Mouse (Mus musculus) forebrain, embryonic 13.5 days (tissue): Measurements from ENCODE around the gene Tmcc3. TPM values are rescaled to one million over a fixed set of nuclear protein-coding genes. Genes with fewer than 3 reads are reported as not detected.
"Not testable (repeated sequence)": the region's sequence is repeated elsewhere in the genome, so short reads cannot be mapped to it uniquely, and the experiment has no call there.

Source experiments
- ATAC-seq: fragments of 200-750 bp; cut with Nextera tagmentation; 2 replicates; pipeline ENCODE4 v1.8.0; 2017
- H3K27ac ChIP-seq: fragments of 300-500 bp; sonication (generic); 2 replicates; pipeline ENCODE4 v1.5.1; 2015; ENCODE audit warnings: inconsistent platforms, mild to moderate bottlenecking, moderate library complexity
- H3K27me3 ChIP-seq: fragments of 300-500 bp; sonication (generic); 2 replicates; pipeline ENCODE4 v1.6.1; 2015; ENCODE audit warnings: mild to moderate bottlenecking, inconsistent platforms
- H3K36me3 ChIP-seq: fragments of 300-500 bp; sonication (generic); 2 replicates; pipeline ENCODE4 v1.6.1; 2015; ENCODE audit warnings: mild to moderate bottlenecking, inconsistent platforms; ENCODE audit not compliant: poor library complexity, severe bottlenecking
- H3K4me1 ChIP-seq: fragments of 300-500 bp; sonication (generic); 2 replicates; pipeline ENCODE4 v1.6.1; 2015; ENCODE audit warnings: inconsistent platforms
- H3K4me2 ChIP-seq: fragments of 300-500 bp; sonication (generic); 2 replicates; pipeline ENCODE4 v1.6.1; 2015; ENCODE audit warnings: inconsistent platforms, mild to moderate bottlenecking, moderate library complexity
- H3K4me3 ChIP-seq: fragments of 300-500 bp; sonication (generic); 2 replicates; pipeline ENCODE4 v1.5.1; 2015; ENCODE audit warnings: mild to moderate bottlenecking, inconsistent platforms
- H3K9ac ChIP-seq: fragments of 300-500 bp; sonication (generic); 2 replicates; pipeline ENCODE4 v1.6.1; 2015; ENCODE audit warnings: mild to moderate bottlenecking, inconsistent platforms
- H3K9me3 ChIP-seq: fragments of 300-500 bp; sonication (generic); replicated peaks from 2 replicates; pipeline ENCODE4 v1.6.1; 2016; ENCODE audit warnings: inconsistent platforms
- WGBS: fragments of 180-500 bp; shearing (Covaris S2); methylation state at CpG from one replicate; pipeline ENCODE4 v1.1.7; 2015; 5-methylcytosine and 5-hydroxymethylcytosine counted together
- polyA plus RNA-seq: library from polyadenylated mRNA; unstranded; fragments of >200 nt; fragmentation: Nextera tagmentation; extraction: Ambion mirVana; gene quantifications from 2 replicates; pipeline ENCODE4 v1.2.1, GENCODE M21; 2015

Gene Tmcc3
- polyA plus RNA-seq, 1 experiment from 2014 or later: 3.7 TPM

DNA sequence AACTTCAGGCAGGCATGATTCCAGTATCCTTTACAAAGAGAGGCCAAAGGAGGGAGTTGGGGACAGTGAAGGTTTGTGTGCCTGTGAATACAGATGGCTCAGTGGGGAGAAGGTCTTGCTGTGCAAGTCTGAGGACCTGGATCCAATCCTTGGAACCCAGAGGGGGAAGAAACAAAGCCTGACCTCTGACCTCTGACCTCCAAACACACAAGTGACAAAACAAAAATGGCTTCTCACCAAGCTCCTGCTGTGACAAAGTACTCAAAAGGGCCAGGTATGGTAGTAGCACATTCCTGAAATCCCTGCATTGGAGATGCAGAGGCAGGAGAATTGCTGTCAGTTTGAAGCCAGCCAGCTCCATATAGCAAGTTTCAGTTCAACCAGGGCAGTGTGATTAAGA, 219.7 kb downstream of the Tmcc3 start:
- H3K4me3 ChIP-seq: no peak overlapping the region
- no peak overlapping the region for H3K4me2 ChIP-seq
- no peak for ATAC-seq
- H3K27me3 ChIP-seq: no peaks in the 10 kb centered on the region
- H3K36me3 ChIP-seq: no peaks in the 10 kb centered on the region
- H3K27ac ChIP-seq: no peak overlapping the region
- H3K9me3 ChIP-seq: no peaks in the 10 kb centered on the region
- no peaks in the 10 kb centered on the region for H3K4me1 ChIP-seq
- H3K9ac ChIP-seq: no peak overlapping the region

GRCm38 (mm10) chr10:94533081-94533724, 221.5 kb downstream of the Tmcc3 start:
- WGBS: 75% methylated on average over 6 of the region's 6 CpGs
- Histone ChIP-seq H3K27ac (no peak overlapping the region), H3K4me2 (no peak overlapping the region), H3K27me3 (no peaks in the 10 kb centered on the region), H3K9ac (no peak overlapping the region), H3K4me1 (no peaks in the 10 kb centered on the region), H3K4me3 (no peak overlapping the region), H3K36me3 (no peaks in the 10 kb centered on the region), H3K9me3 (no peaks in the 10 kb centered on the region)
- no peak for ATAC-seq

DNA sequence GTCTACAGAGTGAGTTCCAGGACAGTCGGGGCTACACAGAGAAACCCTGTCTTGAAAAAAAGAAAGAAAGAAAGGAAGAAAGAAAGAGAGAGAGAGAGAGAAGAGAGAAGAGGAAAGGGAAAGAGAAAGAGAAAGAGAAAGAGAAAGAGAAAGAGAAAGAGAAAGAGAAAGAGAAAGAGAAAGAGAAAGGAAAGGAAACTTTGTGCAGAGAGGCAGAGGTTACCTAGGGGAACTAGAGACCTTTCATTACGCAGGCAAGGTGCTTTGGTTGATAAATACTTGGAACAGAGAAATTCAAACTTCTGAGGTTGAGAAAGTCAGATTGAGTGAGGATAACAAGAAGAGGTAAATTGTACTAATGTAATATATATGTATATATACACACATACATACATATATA, 226.9 kb downstream of the Tmcc3 start:
- not testable (repeated sequence) for H3K9me3 ChIP-seq, ATAC-seq, H3K4me1 ChIP-seq, H3K27ac ChIP-seq, H3K4me2 ChIP-seq, H3K36me3 ChIP-seq, H3K27me3 ChIP-seq, H3K4me3 ChIP-seq, H3K9ac ChIP-seq
- 91% methylated on average over 2 of the region's 2 CpGs for WGBS

GRCm38 (mm10) chr10:94540241-94540640, 228.5 kb downstream of the Tmcc3 start:
- ATAC-seq: no peak

GRCm38 (mm10) chr10:94543956-94544355, 232.2 kb downstream of the Tmcc3 start:
- H3K36me3 ChIP-seq: no peaks in the 10 kb centered on the region
- H3K4me3 ChIP-seq: no peak overlapping the region
- H3K9ac ChIP-seq: no peak overlapping the region
- ATAC-seq: 0 out of 2 replicates have a peak, but pooled peaks have one; percentile 34
- H3K27me3 ChIP-seq: no peaks in the 10 kb centered on the region
- H3K27ac ChIP-seq: no peak overlapping the region
- H3K4me2 ChIP-seq: no peak overlapping the region
- peaks cover 24% of the 10 kb centered on the region for H3K4me1 ChIP-seq
- H3K9me3 ChIP-seq: 0 out of 2 replicates have a peak, but pooled peaks cover 4% of the 10 kb centered on the region
- 38% methylated on average over 8 of the region's 8 CpGs for WGBS

More at GRCm38 (mm10) chr10:94540241-94540640, 228.5 kb downstream of the Tmcc3 start:
- Histone ChIP-seq H3K9ac (no peak overlapping the region), H3K9me3 (0 out of 2 replicates have a peak, but pooled peaks cover 4% of the 10 kb centered on the region), H3K4me2 (no peak overlapping the region), H3K27me3 (no peaks in the 10 kb centered on the region), H3K4me1 (peaks cover 15% of the 10 kb centered on the region), H3K27ac (no peak overlapping the region), H3K36me3 (no peaks in the 10 kb centered on the region), H3K4me3 (no peak overlapping the region)
- 87% methylated on average over 4 of the region's 4 CpGs for WGBS

GRCm38 (mm10) chr10:94544803-94545202, 233.1 kb downstream of the Tmcc3 start:
- no peak for ATAC-seq
- Histone ChIP-seq H3K27me3 (no peaks in the 10 kb centered on the region), H3K36me3 (no peaks in the 10 kb centered on the region), H3K4me1 (peaks cover 30% of the 10 kb centered on the region), H3K4me3 (no peak overlapping the region), H3K4me2 (peak overlapping the region; percentile 54), H3K9ac (no peak overlapping the region), H3K9me3 (0 out of 2 replicates have a peak, but pooled peaks cover 4% of the 10 kb centered on the region), H3K27ac (no peak overlapping the region)
- WGBS: 12% methylated on average over 8 of the region's 8 CpGs

DNA sequence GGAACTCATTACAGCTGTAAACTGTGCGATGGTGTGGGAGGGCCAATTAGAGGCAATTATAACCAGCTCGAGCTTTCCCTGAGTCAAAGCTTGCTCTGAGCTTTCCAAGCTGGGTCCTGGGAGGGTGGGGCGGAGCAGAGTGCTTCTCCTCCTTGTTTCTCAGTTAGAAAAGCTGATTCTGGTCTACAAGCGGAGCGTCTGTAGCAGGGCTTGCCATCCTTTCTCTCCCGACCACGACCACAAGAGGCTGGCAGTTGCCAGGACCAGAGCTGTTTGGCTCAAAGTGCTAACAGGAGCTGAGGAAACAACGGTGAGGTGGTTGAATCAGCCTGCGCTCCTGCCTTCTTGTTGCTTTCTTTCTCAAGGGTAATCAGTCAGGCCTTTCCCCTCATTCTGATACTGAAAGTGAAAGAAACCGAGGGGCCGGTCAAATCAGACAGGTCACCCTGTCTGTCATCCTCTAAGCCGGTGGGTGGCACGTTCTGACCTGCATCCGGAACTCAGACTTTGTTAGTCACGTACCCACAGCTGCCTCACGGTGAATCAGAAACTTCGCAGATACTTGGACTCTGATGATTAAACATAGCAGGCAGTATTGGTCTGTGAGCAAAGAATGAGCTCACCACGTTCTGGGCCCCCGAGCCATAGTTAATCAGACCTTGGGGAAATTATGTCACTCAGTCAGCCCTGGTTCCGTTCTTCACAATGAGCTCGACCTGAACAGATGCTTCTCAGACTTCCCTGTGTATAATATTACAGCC, 233.7 kb downstream of the Tmcc3 start:
- WGBS: 18% methylated on average over 21 of the region's 21 CpGs
- no peaks in the 10 kb centered on the region for H3K36me3 ChIP-seq

DNA sequence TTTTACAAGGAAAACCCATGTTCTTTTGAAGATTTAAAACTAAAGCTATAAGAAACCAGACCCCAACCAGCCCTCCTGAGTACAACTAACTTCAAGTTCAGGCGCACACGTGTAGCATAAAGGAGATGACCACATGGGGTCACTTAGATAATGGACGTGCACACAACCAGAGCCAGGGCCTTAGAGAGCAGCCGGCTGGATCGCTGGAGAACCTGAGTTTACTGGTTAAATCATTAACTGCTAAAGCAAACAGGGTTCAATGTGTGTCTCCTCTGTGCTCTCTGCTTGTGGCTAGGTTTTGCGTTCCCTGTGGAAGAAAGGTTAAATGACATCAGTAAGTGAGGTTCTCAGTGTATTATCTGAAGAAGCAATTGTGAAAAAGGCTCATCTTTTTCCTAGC, 234.9 kb downstream of the Tmcc3 start:
- Histone ChIP-seq H3K27me3 (no peaks in the 10 kb centered on the region), H3K9me3 (no peaks in the 10 kb centered on the region), H3K4me1 (peaks cover 38% of the 10 kb centered on the region), H3K27ac (no peak overlapping the region), H3K36me3 (no peaks in the 10 kb centered on the region), H3K4me2 (no peak overlapping the region), H3K4me3 (no peak overlapping the region), H3K9ac (no peak overlapping the region)
- ATAC-seq: no peak
- WGBS: 68% methylated on average over 6 of the region's 6 CpGs

More for the DNA sequence above, 233.7 kb downstream of the Tmcc3 start:
- Histone ChIP-seq H3K4me3 (peak overlapping the region; percentile 25), H3K4me2 (peak overlapping the region; percentile 54), H3K9me3 (0 out of 2 replicates have a peak, but pooled peaks cover 4% of the 10 kb centered on the region), H3K9ac (peak overlapping the region; percentile 8; the same call in 1 of the 2 replicates), H3K4me1 (peaks cover 35% of the 10 kb centered on the region), H3K27me3 (no peaks in the 10 kb centered on the region), H3K27ac (no peak overlapping the region)
- peak; percentile 85 for ATAC-seq

DNA sequence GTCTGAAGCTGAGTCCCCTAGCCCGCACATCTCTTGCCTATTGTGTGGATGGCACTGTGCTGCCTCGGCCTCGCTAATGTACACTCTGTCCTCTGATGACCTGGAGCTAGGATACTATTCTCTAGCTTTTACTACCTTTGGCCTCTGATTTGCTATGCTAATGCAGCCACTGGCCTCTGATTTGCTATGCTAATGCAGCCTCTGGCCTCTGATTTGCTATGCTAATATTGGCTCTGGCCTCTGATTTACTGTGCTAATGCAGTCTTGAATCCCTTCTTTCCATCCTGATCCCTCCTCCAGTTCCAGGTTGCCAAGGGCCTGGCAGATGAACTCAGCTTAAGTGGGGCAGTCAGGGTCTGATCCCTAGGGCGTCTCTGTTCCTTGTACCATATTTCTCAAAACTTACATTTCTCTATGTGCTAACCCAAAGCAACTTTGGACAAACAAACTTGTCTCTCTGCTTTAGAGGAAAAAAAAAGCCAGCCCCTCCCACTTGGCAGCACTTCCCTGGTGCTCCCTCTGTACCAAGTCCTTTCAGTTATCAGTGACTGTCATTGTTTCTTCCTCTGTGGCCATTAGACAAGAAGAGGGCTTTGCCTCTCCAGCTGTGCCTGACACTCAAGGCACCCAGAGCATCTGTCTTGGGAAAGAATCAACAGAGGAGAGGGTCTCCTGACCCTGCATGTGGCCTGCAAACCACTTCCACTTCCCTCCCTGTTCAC, 237.9 kb downstream of the Tmcc3 start:
- Histone ChIP-seq H3K36me3 (no peaks in the 10 kb centered on the region), H3K27ac (no peak overlapping the region), H3K4me3 (no peak overlapping the region), H3K27me3 (no peaks in the 10 kb centered on the region), H3K9ac (no peak overlapping the region), H3K4me2 (no peak overlapping the region), H3K4me1 (peaks cover 29% of the 10 kb centered on the region), H3K9me3 (no peaks in the 10 kb centered on the region)
- ATAC-seq: no peak
- WGBS: 58% methylated on average over 4 of the region's 4 CpGs

GRCm38 (mm10) chr10:94550649-94551048, 238.9 kb downstream of the Tmcc3 start:
- H3K27me3 ChIP-seq: no peaks in the 10 kb centered on the region
- no peaks in the 10 kb centered on the region for H3K36me3 ChIP-seq
- no peaks in the 10 kb centered on the region for H3K9me3 ChIP-seq
- H3K4me3 ChIP-seq: no peak overlapping the region
- WGBS: 56% methylated on average over 9 of the region's 9 CpGs
- no peak overlapping the region for H3K27ac ChIP-seq
- no peak overlapping the region for H3K4me2 ChIP-seq
- peaks cover 19% of the 10 kb centered on the region for H3K4me1 ChIP-seq
- no peak overlapping the region for H3K9ac ChIP-seq
- ATAC-seq: no peak

DNA sequence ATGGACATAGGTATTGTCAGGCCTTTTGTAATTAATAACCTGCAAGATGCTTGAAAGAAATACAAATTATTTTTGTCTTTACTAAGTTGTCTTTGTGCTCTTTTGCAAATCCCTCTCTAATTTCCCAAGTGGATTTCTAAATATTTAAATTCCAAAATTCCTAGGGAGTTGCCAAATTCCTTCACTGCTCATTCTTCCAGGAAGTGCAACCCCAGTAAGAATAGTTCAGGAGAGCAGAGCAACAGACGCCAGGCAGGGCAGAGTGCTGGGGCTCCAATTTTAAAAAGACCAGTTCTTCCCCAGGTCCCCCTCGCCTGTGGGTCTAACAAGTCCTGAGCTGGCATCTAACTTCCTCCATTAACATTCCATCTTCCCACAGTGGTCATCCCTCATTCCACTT, 239.3 kb downstream of the Tmcc3 start:
- H3K4me2 ChIP-seq: no peak overlapping the region
- peaks cover 15% of the 10 kb centered on the region for H3K4me1 ChIP-seq
- H3K27me3 ChIP-seq: no peaks in the 10 kb centered on the region
- H3K36me3 ChIP-seq: no peaks in the 10 kb centered on the region
- no peak overlapping the region for H3K9ac ChIP-seq
- no peaks in the 10 kb centered on the region for H3K9me3 ChIP-seq
- H3K4me3 ChIP-seq: no peak overlapping the region
- ATAC-seq: no peak
- no peak overlapping the region for H3K27ac ChIP-seq
- 67% methylated on average over 2 of the region's 2 CpGs for WGBS

- no peak overlapping the region for H3K4me2 ChIP-seq
- H3K9ac ChIP-seq: no peak overlapping the region
- no peak for ATAC-seq
- H3K27ac ChIP-seq: no peak overlapping the region
- peaks cover 14% of the 10 kb centered on the region for H3K4me1 ChIP-seq
- H3K4me3 ChIP-seq: no peak overlapping the region
- no peaks in the 10 kb centered on the region for H3K27me3 ChIP-seq
- H3K9me3 ChIP-seq: no peaks in the 10 kb centered on the region
- no peaks in the 10 kb centered on the region for H3K36me3 ChIP-seq
- 90% methylated on average over 6 of the region's 6 CpGs for WGBS
Observed at GRCm38 (mm10) chr10:94551511-94551910, 239.8 kb downstream of the Tmcc3 start.
